Mouse (Mus musculus) neural tube, embryonic 14.5 days (tissue): ENCODE data around the gene Gnas. TPM values are rescaled to one million over a fixed set of nuclear protein-coding genes. Genes with fewer than 3 reads are reported as not detected.
A peak's percentile ranks its signal among the peaks of the same experiment; 100 is the strongest.

Experiments
- ATAC-seq: fragments of 200-750 bp; cut with Nextera tagmentation; 2 replicates; pipeline ENCODE4 v1.8.0; 2017; ENCODE audit warnings: low read depth, mild to moderate bottlenecking, moderate TSS enrichment, moderate library complexity
- H3K27ac ChIP-seq: fragments of 300-500 bp; sonication (generic); 2 replicates; pipeline ENCODE4 v1.5.1; 2014; ENCODE audit warnings: low read depth, mild to moderate bottlenecking, control low read depth, low read length, moderate library complexity, mixed read lengths
- H3K27me3 ChIP-seq: fragments of 300-500 bp; sonication (generic); 2 replicates; pipeline ENCODE4 v1.6.1; 2014; ENCODE audit warnings: low read length; ENCODE audit not compliant: control insufficient read depth, insufficient read depth
- H3K36me3 ChIP-seq: fragments of 300-500 bp; sonication (generic); 2 replicates; pipeline ENCODE4 v1.6.1; 2014; ENCODE audit warnings: low read length, mixed read lengths; ENCODE audit not compliant: control insufficient read depth, insufficient read depth
- H3K4me1 ChIP-seq: fragments of 300-500 bp; sonication (generic); 2 replicates; pipeline ENCODE4 v1.6.1; 2014; ENCODE audit warnings: low read length; ENCODE audit not compliant: control insufficient read depth, insufficient read depth
- H3K4me2 ChIP-seq: fragments of 300-500 bp; sonication (generic); 2 replicates; pipeline ENCODE4 v1.6.1; 2014; ENCODE audit warnings: mild to moderate bottlenecking, low read depth, low read length, control low read depth
- H3K4me3 ChIP-seq: fragments of 300-500 bp; sonication (generic); 2 replicates; pipeline ENCODE4 v1.5.1; 2014; ENCODE audit warnings: low read depth, low read length, control low read depth, mixed read lengths
- H3K9ac ChIP-seq: fragments of 300-500 bp; sonication (generic); replicated peaks from 2 replicates; pipeline ENCODE4 v1.6.1; 2014; ENCODE audit warnings: low read depth, mild to moderate bottlenecking, control low read depth, low read length, mixed read lengths
- H3K9me3 ChIP-seq: fragments of 300-500 bp; sonication (generic); 2 replicates; pipeline ENCODE4 v1.6.1; 2016; ENCODE audit warnings: low read length; ENCODE audit not compliant: control insufficient read depth
- WGBS: fragments of 180-500 bp; shearing (Covaris S2); extraction: QIAGEN DNeasy Blood & Tissue Kit; methylation state at CpG from one replicate; pipeline ENCODE4 v1.1.7; 2014; 5-methylcytosine and 5-hydroxymethylcytosine counted together
- polyA plus RNA-seq: library from polyadenylated mRNA; unstranded; fragments of >200 nt; fragmentation: Nextera tagmentation; extraction: Ambion mirVana; gene quantifications from 2 replicates; pipeline ENCODE4 v1.2.1, GENCODE M21; 2014

Gnas gene
- polyA plus RNA-seq, 1 experiment from 2014 or later = 1,718 TPM

- H3K9me3 ChIP-seq = no peaks in the 10 kb centered on the region
- no peak overlapping the region for H3K4me3 ChIP-seq
- H3K9ac ChIP-seq = no peak overlapping the region
- 92% methylated on average over 7 of the region's 7 CpGs for WGBS
- ATAC-seq = no peak
- no peaks in the 10 kb centered on the region for H3K36me3 ChIP-seq
- no peaks in the 10 kb centered on the region for H3K4me1 ChIP-seq
- H3K27ac ChIP-seq = no peak overlapping the region
- H3K27me3 ChIP-seq = no peaks in the 10 kb centered on the region
- no peak overlapping the region for H3K4me2 ChIP-seq
Measured at GRCm38 (mm10) chr2:174270416-174270815, 13.7 kb upstream of the Gnas start.

GRCm38 (mm10) chr2:174271459-174271858 is 12.7 kb upstream of the Gnas start:
- 87% methylated on average over 6 of the region's 6 CpGs for WGBS
- no peaks in the 10 kb centered on the region for H3K36me3 ChIP-seq
- H3K9me3 ChIP-seq = no peaks in the 10 kb centered on the region
- no peak overlapping the region for H3K4me3 ChIP-seq
- no peak for ATAC-seq
- H3K27me3 ChIP-seq = no peaks in the 10 kb centered on the region
- H3K9ac ChIP-seq = no peak overlapping the region
- H3K4me2 ChIP-seq = no peak overlapping the region
- no peak overlapping the region for H3K27ac ChIP-seq
- H3K4me1 ChIP-seq = no peaks in the 10 kb centered on the region

- Histone ChIP-seq H3K4me2 (no peak overlapping the region), H3K27ac (no peak overlapping the region), H3K36me3 (no peaks in the 10 kb centered on the region), H3K4me3 (no peak overlapping the region), H3K4me1 (no peaks in the 10 kb centered on the region), H3K9me3 (no peaks in the 10 kb centered on the region), H3K9ac (no peak overlapping the region), H3K27me3 (no peaks in the 10 kb centered on the region)
- ATAC-seq = no peak
- 89% methylated on average over 5 of the region's 5 CpGs for WGBS
Measured at GRCm38 (mm10) chr2:174273131-174273530, 11.0 kb upstream of the Gnas start.

GRCm38 (mm10) chr2:174273961-174274360 is 10.2 kb upstream of the Gnas start:
- Histone ChIP-seq H3K4me2 (no peak overlapping the region), H3K4me1 (no peaks in the 10 kb centered on the region), H3K4me3 (no peak overlapping the region), H3K9ac (no peak overlapping the region), H3K27ac (no peak overlapping the region), H3K36me3 (no peaks in the 10 kb centered on the region), H3K9me3 (no peaks in the 10 kb centered on the region), H3K27me3 (no peaks in the 10 kb centered on the region)
- 85% methylated on average over 2 of the region's 2 CpGs for WGBS
- no peak for ATAC-seq

GRCm38 (mm10) chr2:174279771-174280170 is 4.3 kb upstream of the Gnas start:
- Histone ChIP-seq H3K27ac (no peak overlapping the region), H3K27me3 (0 out of 2 replicates have a peak, but pooled peaks cover 2% of the 10 kb centered on the region), H3K9me3 (peaks cover 3% of the 10 kb centered on the region; the same call in 1 of the 2 replicates), H3K4me1 (0 out of 2 replicates have a peak, but pooled peaks cover 5% of the 10 kb centered on the region), H3K9ac (no peak overlapping the region), H3K4me3 (no peak overlapping the region), H3K4me2 (no peak overlapping the region), H3K36me3 (peaks cover 8% of the 10 kb centered on the region)
- WGBS = 80% methylated on average over 8 of the region's 8 CpGs
- ATAC-seq = no peak

GRCm38 (mm10) chr2:174283341-174283740 is 779 bp upstream of the Gnas start:
- H3K9me3 ChIP-seq = peaks cover 7% of the 10 kb centered on the region; the same call in 1 of the 2 replicates
- peaks cover 15% of the 10 kb centered on the region for H3K36me3 ChIP-seq
- 60% methylated on average over 11 of the region's 11 CpGs for WGBS
- 0 out of 2 replicates have a peak, but pooled peaks cover 5% of the 10 kb centered on the region for H3K4me1 ChIP-seq
- H3K27ac ChIP-seq = no peak overlapping the region
- peak overlapping the region; percentile 46 for H3K4me2 ChIP-seq
- H3K9ac ChIP-seq = no peak overlapping the region
- no peak for ATAC-seq
- H3K27me3 ChIP-seq = peaks cover 17% of the 10 kb centered on the region
- peak overlapping the region; percentile 6; the same call in 1 of the 2 replicates for H3K4me3 ChIP-seq

GRCm38 (mm10) chr2:174284807-174285457 is 812 bp downstream of the Gnas start:
- Histone ChIP-seq H3K9me3 (peaks cover 7% of the 10 kb centered on the region; the same call in 1 of the 2 replicates), H3K9ac (no peak overlapping the region), H3K4me2 (peak overlapping the region; percentile 46), H3K27ac (no peak overlapping the region), H3K4me1 (0 out of 2 replicates have a peak, but pooled peaks cover 5% of the 10 kb centered on the region), H3K27me3 (peaks cover 17% of the 10 kb centered on the region), H3K36me3 (peaks cover 15% of the 10 kb centered on the region), H3K4me3 (peak overlapping the region; percentile 26)
- 47% methylated on average over 58 of the region's 58 CpGs for WGBS
- ATAC-seq = peak; percentile 4; the same call in 1 of the 2 replicates

- 0 out of 2 replicates have a peak, but pooled peaks cover 8% of the 10 kb centered on the region for H3K4me1 ChIP-seq
- no peak for ATAC-seq
- H3K36me3 ChIP-seq = peaks cover 15% of the 10 kb centered on the region
- H3K4me2 ChIP-seq = no peak overlapping the region
- peaks cover 17% of the 10 kb centered on the region for H3K27me3 ChIP-seq
- H3K27ac ChIP-seq = no peak overlapping the region
- 43% methylated on average over 34 of the region's 34 CpGs for WGBS
- peak overlapping the region; percentile 26 for H3K4me3 ChIP-seq
- peaks cover 7% of the 10 kb centered on the region; the same call in 1 of the 2 replicates for H3K9me3 ChIP-seq
- no peak overlapping the region for H3K9ac ChIP-seq
Measured at GRCm38 (mm10) chr2:174285921-174286470, 1.9 kb downstream of the Gnas start.

- Histone ChIP-seq H3K4me3 (no peak overlapping the region), H3K9ac (no peak overlapping the region), H3K27me3 (peaks cover 17% of the 10 kb centered on the region), H3K36me3 (peaks cover 15% of the 10 kb centered on the region; the same call in 1 of the 2 replicates), H3K4me1 (peaks cover 20% of the 10 kb centered on the region; the same call in 1 of the 2 replicates), H3K9me3 (peaks cover 7% of the 10 kb centered on the region; the same call in 1 of the 2 replicates), H3K27ac (no peak overlapping the region), H3K4me2 (no peak overlapping the region)
- 32% methylated on average over 7 of the region's 7 CpGs for whole genome bisulfite sequencing
- no peak for ATAC-seq
Measured at GRCm38 (mm10) chr2:174287921-174288320, 3.8 kb downstream of the Gnas start.
